Mouse (Mus musculus): ENCODE measurements at regions not wholly inside any gene's neighbourhood (a gene's known extent, or its start where the extent isn't known, plus 50 kb on each side); places are given as distances from the start of the nearest gene placed in this dataset.
A peak's percentile ranks its signal among the peaks of the same experiment; 100 is the strongest.

DNA sequence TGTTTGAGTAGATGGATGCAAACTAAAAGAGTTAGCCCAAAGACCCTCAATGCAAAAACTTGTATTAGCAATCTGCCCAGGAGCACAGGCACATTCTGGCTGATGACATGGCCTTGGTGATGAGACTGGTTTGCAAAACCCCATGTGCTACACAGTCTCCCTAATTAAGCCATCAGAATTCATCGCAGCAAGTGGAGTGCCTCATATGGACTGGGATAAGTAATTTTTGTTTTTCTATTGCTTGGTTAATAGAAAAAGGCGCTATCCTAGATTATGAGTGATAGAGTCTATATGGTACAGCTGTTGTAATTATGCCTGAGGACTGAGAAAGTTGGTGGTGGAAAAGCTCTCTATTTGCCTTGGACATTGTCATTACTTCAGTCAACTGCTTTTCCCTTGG, 155.2 kb upstream of the Robo1 start:
- no peak for DNase-seq

- DNase-seq, result no peak
These were observed 150.2 kb upstream of the Robo1 start for GRCm38 (mm10) chr16:72157913-72158312.

GRCm38 (mm10) chr16:72159411-72159810, 148.7 kb upstream of the Robo1 start:
- no peak for DNase-seq

GRCm38 (mm10) chr16:72175727-72176126, 132.4 kb upstream of the Robo1 start:
- no peak for DNase-seq

DNA sequence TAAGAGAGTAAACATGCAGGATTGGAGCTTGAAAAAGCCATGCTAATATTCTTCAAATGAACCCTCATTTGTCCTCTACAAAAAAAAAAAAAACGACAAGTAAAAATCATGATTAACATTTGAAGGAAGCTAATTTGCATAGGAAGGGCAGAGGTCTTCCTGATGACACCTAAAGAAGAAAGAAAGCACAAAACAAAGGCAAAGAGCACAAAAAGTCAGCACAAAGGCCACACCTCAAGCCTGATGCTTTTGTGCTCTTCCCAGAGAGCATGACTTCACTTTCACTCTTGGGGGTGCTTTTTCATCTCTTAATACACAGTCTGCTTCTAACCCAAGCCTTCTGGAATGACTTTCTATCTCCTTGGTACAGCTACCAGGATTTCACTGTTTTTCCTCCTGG, 113.8 kb upstream of the Robo1 start:
- no peak for DNase-seq

GRCm38 (mm10) chr16:72215360-72216013, 92.6 kb upstream of the Robo1 start:
- peak; percentile 47 for DNase-seq

- DNase-seq, result no peak
These were observed 90.1 kb upstream of the Robo1 start for GRCm38 (mm10) chr16:72218021-72218420.

DNA sequence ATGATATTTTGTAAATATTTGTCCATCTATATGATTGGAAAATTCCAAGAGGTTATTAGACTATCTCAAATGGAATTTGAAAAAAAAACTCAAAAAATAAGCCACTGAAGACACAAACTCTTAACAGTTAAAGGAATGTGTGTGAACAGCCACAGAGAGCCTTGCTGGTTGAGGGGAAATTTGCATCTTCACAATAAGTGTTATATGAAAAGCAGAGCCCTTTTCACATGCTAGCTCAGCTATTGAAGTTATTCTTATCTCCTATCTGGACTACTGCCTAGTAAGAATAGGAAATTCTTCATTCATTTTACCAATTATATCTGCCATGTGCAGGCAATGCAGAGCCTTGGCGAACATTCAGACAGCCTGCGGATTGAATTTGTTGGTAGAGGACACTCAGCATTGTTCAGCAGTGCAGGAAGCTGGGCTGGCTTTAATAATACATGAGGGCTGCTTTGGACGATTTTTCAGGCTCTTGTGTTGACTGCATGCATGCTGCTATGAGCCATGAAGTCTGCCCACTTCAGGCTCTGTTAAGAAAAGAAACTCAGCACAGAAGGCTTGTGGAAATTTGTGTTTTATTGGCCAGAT, 86.1 kb upstream of the Robo1 start:
- DNase-seq, result no peak

DNA sequence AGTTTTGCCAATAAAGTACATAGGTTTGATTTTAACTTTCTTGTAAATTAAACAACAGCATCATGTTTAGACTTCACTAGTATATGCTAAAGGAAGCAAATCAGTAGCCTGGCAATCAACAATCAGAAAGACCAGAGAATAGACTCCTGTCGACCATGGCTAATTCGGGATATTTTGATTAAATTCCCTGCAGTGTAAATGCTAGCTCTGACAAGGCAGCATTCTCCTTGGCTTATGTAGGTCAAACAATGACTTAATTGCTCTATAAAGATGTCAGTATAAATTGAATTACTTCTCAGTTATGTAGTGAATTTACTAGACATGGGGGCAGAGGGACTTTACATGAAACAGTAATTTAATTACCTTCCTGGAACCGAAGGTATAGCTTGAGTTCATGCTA, 84.2 kb upstream of the Robo1 start:
- DNase-seq, result no peak

GRCm38 (mm10) chr16:72225157-72225880, 82.8 kb upstream of the Robo1 start:
- DNase-seq, result no peak

GRCm38 (mm10) chr16:72234366-72234765, 73.7 kb upstream of the Robo1 start:
- no peak for DNase-seq

GRCm38 (mm10) chr16:72239631-72240030, 68.5 kb upstream of the Robo1 start:
- no peak for DNase-seq

DNA sequence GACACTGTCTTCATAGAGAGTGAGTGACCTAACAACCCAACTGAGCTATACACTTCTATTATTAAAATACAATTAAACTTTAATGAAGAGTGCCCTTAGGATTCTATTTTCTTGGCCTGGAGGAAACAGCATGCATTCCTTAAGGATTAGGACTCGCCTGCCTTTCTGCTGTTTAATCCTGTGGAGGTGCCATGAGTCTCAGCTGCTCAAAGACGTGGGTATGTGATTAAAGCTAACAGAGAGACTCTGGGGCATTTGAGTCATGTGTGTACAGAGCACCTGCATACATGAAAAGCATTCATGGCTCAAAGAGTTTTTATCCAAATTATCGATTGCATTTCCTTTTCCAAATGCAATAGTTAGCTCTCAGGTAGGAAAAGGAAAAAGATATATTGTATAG, 51.7 kb upstream of the Robo1 start:
- no peak for DNase-seq
